Comparison of ENCODE assay signal across 7 mouse cellular contexts in the genomic region with DNA sequence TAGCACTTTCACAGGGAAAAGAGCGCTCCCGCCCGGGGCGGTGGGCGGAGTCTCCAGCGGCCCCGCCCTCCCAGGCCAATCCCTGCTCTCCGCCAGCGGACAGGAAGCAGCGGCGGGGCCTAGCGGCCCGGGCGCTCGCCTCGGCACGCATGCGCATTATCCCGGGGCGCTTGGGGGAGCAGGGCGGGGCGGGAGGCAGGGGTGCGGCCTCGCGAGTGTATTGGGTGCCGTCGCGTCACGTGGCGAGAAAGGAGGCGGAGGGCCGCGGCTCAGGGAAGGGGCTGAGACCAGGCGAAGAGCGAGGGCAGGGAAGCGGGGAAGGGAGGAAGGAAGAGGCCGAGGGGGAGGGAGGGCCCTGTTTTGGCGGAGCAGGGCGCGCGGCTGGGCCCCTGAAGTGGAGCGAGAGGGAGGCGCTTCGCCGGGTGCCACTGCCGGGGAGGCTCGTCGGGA. TPM values are rescaled to one million over a fixed set of nuclear protein-coding genes. Genes with fewer than 3 reads are reported as not detected.
DNase-seq lines count a peak whose midpoint lies in the region; ATAC-seq lines count a peak whose summit lies in the region.

TSS of gene Adam10 (plus strand) at position 316 of the 450 bp plus-strand sequence.

- H3K27ac ChIP-seq in intestine, embryonic 15.5 days: peak within 1 kb of the TSS; percentile 98
- peak within 1 kb of the TSS; percentile 99 for H3K27ac ChIP-seq in midbrain, embryonic 10.5 days (replicated peaks)

- ATAC-seq in intestine, embryonic 15.5 days: peak; percentile 99

- no peaks in the 10 kb centered on the region for H3K27me3 ChIP-seq in intestine, embryonic 15.5 days (replicated peaks)
- no peaks in the 10 kb centered on the region for H3K27me3 ChIP-seq in midbrain, embryonic 10.5 days (ENCODE audit: low read depth, poor library complexity, severe bottlenecking)

- H3K4me2 ChIP-seq in intestine, embryonic 15.5 days (replicated peaks): peak within 1 kb of the TSS; percentile 68

- peak; percentile 98 to 99 for DNase-seq in adrenal gland, adult 18-20 months (ENCODE audit: low spot score in 2 of 2)
- DNase-seq in embryo, embryonic 11 days: peak; percentile 99
- peak; percentile 96 to 99 for DNase-seq in gastrocnemius, postnatal 36 days
- peak; percentile 96 to 99 for DNase-seq in left cerebral cortex, postnatal 25 days (ENCODE audit: low spot score in 2 of 2)
- peak; percentile 99 for DNase-seq in midbrain, embryonic 10.5 days (ENCODE audit: low spot score)
- peak; percentile 99 for DNase-seq in right cerebral cortex, postnatal 4 days

- H3K36me3 ChIP-seq in intestine, embryonic 15.5 days: no peaks in the 10 kb centered on the region
- H3K36me3 ChIP-seq in midbrain, embryonic 10.5 days: no peaks in the 10 kb centered on the region

- H3K9ac ChIP-seq in intestine, embryonic 15.5 days: peak within 1 kb of the TSS; percentile 98

- no peaks in the 10 kb centered on the region for H3K9me3 ChIP-seq in intestine, embryonic 15.5 days
- no peaks in the 10 kb centered on the region for H3K9me3 ChIP-seq in midbrain, embryonic 10.5 days (replicated peaks)

- 0 out of 2 replicates have a peak, but pooled peaks cover 7% of the 10 kb centered on the region for H3K4me1 ChIP-seq in intestine, embryonic 15.5 days (replicated peaks)
- H3K4me1 ChIP-seq in midbrain, embryonic 10.5 days: peaks cover 25% of the 10 kb centered on the region

- WGBS in intestine, embryonic 15.5 days: under 1% methylated on average over 47 of the region's 48 CpGs
- under 1% methylated on average over 48 of the region's 48 CpGs for WGBS in midbrain, embryonic 10.5 days

- intact Hi-C loops in gastrocnemius, postnatal 36 days (cut with DNase I): loop anchor here (5.0 kb wide), 1 partner anchor 254 kb away; no protein-coding TSS in a partner anchor
- intact Hi-C loops in left cerebral cortex, postnatal 25 days (cut with DNase I): loop anchor here (1.0 to 10.0 kb wide), 4 partner anchors 21 to 399 kb away; partner anchors contain the start of gene Mindy2

- H3K4me3 ChIP-seq in intestine, embryonic 15.5 days (replicated peaks): peak within 1 kb of the TSS; percentile 98
- peak within 1 kb of the TSS; percentile 95 for H3K4me3 ChIP-seq in midbrain, embryonic 10.5 days

RNA-seq across cellular contexts. Expression of gene Adam10, which starts in this region (rescaled TPM):
- total RNA-seq in adrenal gland, adult 18-20 months (2021): 10 to 100 TPM; 37.4 to 42.9 TPM
- total RNA-seq in gastrocnemius, postnatal 36 days (2021): 10 to 100 TPM; 13.6 to 14.5 TPM
- polyA plus RNA-seq in intestine, embryonic 15.5 days (2015; fragmentation: Nextera tagmentation; extraction: Ambion mirVana): 65.4 and 71.4 TPM in 2 replicates
- 10 to 100 TPM; 69.1 to 71.4 TPM for total RNA-seq in left cerebral cortex, postnatal 25 days (2021)
- polyA plus RNA-seq in midbrain, embryonic 10.5 days (2016; fragmentation: Nextera tagmentation; extraction: Ambion mirVana): 66.2 and 72.7 TPM in 2 replicates

Comparison
In these comparisons a context has a peak if more than half of its experiments do, and no peak if none do; other contexts are left out.
1. Peak in every context shown above with its lines: DNase-seq, ATAC-seq, H3K4me3 ChIP-seq and H3K27ac ChIP-seq.